Mouse (Mus musculus) cerebellum, adult 2 months (tissue): Measurements from ENCODE around the gene Smim24. TPM values are rescaled to one million over a fixed set of nuclear protein-coding genes. Genes with fewer than 3 reads are reported as not detected.

ENCODE experiments used
- DNase-seq, 2 experiments: peaks; one replicate each; pipeline ENCODE4 v3.0.0; 2021
- H3K27ac ChIP-seq: fragments of 200-500 bp; 2 replicates; pipeline ENCODE4 v1.5.1; 2012; ENCODE audit warnings: low read length, control low read depth, inconsistent platforms; ENCODE audit not compliant: insufficient read depth
- H3K27me3 ChIP-seq: fragments of 200-500 bp; 2 replicates; pipeline ENCODE4 v1.6.1; 2012; ENCODE audit warnings: inconsistent platforms, mild to moderate bottlenecking, low read length, moderate library complexity; ENCODE audit not compliant: control insufficient read depth, insufficient read depth
- H3K4me1 ChIP-seq: fragments of 200-500 bp; 2 replicates; pipeline ENCODE4 v1.6.1; 2011; ENCODE audit warnings: low read length; ENCODE audit not compliant: control insufficient read depth, insufficient read depth
- H3K4me3 ChIP-seq: fragments of 200-500 bp; replicated peaks from 2 replicates; pipeline ENCODE3; 2011; ENCODE audit warnings: mild to moderate bottlenecking, low read depth, low read length, control low read depth; ENCODE audit not compliant: insufficient read depth
- CTCF ChIP-seq: fragments of 200-500 bp; IDR thresholded peaks from 2 replicates; pipeline ENCODE4 v1.5.1; 2011; ENCODE audit warnings: low read depth, mild to moderate bottlenecking, control low read depth, low read length, moderate library complexity, borderline replicate concordance; ENCODE audit not compliant: insufficient read depth
- POLR2A ChIP-seq: fragments of 200-500 bp; IDR thresholded peaks from 2 replicates; pipeline ENCODE4 v1.6.1; 2011; ENCODE audit warnings: low read length, control low read depth, borderline replicate concordance; ENCODE audit not compliant: insufficient read depth
- WGBS: fragments of 180-500 bp; shearing (Covaris S2); methylation state at CpG from one replicate; pipeline ENCODE4 v1.1.7; 2018; 5-methylcytosine and 5-hydroxymethylcytosine counted together
- polyA plus RNA-seq: library from polyadenylated mRNA; depleted of rRNA; stranded (reverse); fragments of >200 nt; gene quantifications from 2 replicates; pipeline ENCODE4 v1.2.3, GENCODE M21; 2012

The Smim24 gene
- polyA plus RNA-seq, 1 experiment = 1.2 TPM

DNA sequence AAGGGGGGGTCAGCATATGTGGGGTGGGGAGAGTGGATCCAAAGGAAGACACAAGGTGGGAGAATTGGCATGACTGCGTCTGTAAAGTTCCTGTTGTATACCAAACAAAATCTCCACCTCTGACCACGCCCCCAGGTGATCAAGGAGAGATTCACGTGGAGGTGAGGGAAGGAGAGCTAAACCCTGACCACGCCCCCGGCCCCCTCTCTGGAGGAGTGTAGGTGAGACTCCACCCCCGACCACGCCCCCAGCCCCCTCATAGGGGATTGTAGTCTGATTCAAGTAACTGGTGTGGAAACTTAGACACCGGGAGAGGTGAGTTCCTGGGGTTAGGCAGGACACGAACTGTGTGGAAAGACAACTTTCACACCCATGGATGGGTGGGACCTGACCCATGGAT lies 11.2 kb downstream of the Smim24 start:
- no peak for DNase-seq
- WGBS = 45% methylated on average over 9 of the region's 9 CpGs
- Histone ChIP-seq H3K4me3 (no peak overlapping the region), H3K27ac (no peak overlapping the region), H3K4me1 (peaks cover 76% of the 10 kb centered on the region), H3K27me3 (no peaks in the 10 kb centered on the region)
- no peak for TF ChIP-seq POLR2A
- no peak for TF ChIP-seq CTCF

DNA sequence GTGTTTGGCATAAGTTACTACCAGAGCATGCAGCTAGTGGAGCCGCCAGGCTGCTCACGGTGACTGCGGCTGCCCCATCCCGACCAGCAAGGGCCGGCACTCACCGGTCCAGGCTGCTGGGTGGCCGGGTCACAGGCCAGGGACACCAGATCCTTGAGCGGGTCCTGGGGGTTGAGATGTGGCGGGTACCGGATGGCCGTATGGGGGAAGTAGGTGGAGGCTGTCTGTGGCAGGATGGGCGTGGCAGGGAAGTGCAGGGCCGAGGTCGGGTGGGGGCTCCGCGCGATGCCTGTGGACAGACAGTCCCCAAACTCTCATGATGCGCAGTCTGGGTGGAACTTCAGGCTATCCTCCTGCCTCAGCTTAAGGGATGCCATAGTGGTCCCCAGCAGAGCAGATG lies 11.9 kb downstream of the Smim24 start:
- no peak for DNase-seq
- Histone ChIP-seq H3K4me3 (no peak overlapping the region), H3K27ac (no peak overlapping the region), H3K27me3 (no peaks in the 10 kb centered on the region), H3K4me1 (peaks cover 75% of the 10 kb centered on the region)
- TF ChIP-seq CTCF (no peak), POLR2A (no peak)
- whole genome bisulfite sequencing = 73% methylated on average over 18 of the region's 18 CpGs

DNA sequence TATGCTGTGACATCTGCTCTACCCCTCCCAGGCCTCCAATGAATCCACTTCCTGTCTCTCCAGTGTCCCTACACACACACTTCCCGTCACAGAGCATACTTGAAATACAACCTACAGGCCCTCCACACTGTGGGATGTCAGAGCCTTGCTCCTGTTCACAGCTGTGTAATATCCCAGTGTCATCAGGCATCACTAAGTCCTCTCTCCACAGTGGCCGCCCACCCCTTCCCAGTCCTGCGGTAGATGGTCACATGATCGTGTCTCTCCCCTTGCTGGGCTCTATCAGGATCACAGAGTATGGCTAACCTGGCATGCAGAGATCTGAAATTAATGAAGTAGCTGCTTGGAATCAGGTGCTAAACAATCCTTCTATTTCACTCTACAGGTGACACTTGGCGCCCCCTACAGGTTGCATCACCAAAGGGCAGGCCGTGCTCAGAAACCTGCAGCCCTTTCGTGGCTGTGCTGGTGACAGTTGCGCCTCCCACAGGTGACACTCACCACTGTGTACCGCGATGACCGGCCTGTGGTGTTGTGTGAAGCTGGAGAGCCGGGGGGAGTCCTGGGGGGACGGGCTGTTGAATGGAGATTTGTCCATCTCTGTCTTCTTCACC lies 12.8 kb downstream of the Smim24 start:
- Histone ChIP-seq H3K4me3 (no peak overlapping the region), H3K4me1 (peaks cover 77% of the 10 kb centered on the region), H3K27me3 (no peaks in the 10 kb centered on the region), H3K27ac (no peak overlapping the region; the same call in 1 of the 2 replicates)
- DNase-seq = peak; percentile 81 to 89
- 36% methylated on average over 13 of the region's 13 CpGs for WGBS
- TF ChIP-seq POLR2A (no peak), CTCF (peak; percentile 85)

DNA sequence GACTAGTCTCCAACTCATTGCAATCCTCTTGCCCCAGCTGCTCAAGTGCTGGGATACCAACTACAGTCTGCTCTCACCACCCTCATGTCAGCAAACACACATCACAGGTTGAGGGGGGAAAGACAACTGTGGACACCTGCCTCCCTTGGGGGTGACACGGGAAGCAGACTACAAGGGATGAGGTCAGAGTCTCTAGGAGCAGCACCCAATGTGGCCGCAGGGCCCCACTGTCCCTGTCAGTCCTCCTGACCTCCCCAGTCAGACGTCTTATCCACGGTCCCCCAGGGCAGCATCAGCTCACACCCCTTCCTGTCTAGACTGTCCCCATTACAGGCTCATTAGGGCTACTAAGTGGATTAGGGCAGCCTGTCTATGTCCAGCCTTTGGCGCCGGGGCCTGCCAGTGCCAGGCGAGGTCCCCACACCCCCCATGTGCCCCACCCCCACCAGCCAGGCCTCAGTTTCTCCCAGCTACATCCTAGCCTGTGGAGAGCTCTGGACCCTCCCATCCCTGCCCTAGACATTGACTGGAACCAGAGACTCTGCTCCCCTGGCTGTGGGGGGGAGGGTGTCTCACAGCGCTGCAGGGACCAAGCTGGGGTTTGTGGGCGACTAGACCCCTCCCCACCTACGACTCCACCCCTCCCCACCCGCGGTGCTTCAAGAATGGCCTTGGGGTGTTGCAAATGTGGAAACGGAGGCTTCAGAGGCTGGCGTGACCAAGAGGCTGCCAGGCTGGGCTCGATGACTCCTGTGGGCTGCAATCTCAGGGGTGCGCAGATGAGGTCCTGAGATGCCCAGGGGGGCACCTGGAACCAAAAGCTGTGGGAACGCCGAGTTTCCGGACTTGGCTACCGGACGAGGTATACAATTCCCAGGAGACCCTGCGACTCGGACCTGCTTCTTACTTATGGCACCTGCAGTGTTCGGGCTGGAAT lies 13.9 kb downstream of the Smim24 start:
- H3K27me3 ChIP-seq = no peaks in the 10 kb centered on the region
- DNase-seq = peak in 1 of 2 experiments; percentile 57
- H3K4me1 ChIP-seq = peaks cover 78% of the 10 kb centered on the region
- TF ChIP-seq CTCF (no peak), POLR2A (no peak)
- peak overlapping the region; percentile 49 for H3K4me3 ChIP-seq
- peak overlapping the region; percentile 69 for H3K27ac ChIP-seq
- WGBS = 18% methylated on average over 24 of the region's 24 CpGs

DNA sequence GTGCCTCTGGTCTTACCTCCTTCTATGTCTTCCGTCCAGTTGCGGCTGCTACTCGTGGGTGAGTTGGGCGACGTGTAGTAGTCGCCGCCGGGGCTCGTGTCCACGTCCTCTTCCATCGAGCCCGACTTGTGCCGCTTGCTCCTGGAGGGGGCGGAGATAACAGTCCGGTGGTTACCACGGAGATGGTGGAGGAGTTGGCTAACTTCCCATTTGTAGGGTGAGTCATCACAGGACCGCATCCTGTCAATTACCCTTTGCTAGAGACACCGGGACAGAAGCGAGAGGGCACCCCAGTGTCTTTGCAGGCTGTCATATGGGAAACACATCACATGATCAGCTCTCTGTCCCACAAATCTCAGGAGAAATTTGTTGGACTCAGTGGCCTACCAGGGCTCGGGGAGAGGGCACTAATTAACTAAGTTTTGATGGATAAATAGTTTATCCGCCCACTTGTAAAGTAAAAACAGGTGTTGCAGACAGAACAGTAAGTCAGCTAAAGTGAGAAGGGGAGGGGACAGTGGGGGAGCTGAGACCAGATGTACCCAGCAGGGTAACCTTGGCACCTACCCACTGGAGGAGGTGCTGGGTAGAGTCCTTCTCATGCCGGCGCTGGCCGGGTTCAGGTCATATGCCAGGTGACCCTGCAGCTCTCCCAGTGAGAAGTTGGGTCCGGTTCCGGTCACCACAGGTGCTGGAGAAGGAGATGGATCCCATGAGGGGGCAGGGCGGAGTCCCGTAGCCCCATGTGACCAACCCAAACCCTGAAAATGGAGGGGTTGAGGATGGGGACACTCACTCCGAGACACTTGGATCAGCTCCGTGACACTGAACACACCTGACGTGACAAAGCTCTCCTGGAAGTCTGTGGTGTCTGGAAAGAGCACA lies 14.9 kb downstream of the Smim24 start:
- WGBS = 6% methylated on average over 31 of the region's 31 CpGs
- H3K27me3 ChIP-seq = no peaks in the 10 kb centered on the region
- peak overlapping the region; percentile 69 for H3K27ac ChIP-seq
- peaks cover 78% of the 10 kb centered on the region for H3K4me1 ChIP-seq
- DNase-seq = peak; percentile 89 to 95
- no peak for TF ChIP-seq CTCF
- 0 out of 2 replicates have a peak, but pooled peaks have one; percentile 5 for TF ChIP-seq POLR2A
- peak overlapping the region; percentile 49 for H3K4me3 ChIP-seq

DNA sequence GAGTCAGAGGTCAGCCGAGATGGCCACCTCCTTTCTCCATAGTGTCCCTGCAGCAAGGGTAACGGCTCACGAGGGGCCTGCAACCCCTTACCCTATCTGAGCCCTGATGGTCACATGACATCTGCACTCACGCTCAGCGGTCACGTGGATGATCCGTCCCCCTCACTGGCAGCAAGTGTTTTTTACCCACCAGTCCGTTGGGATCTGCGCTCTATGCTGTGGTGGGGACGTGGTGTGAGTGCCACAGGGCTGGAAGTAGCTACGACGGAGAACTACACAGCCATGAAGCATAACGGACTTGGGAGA lies 15.5 kb downstream of the Smim24 start:
- Histone ChIP-seq H3K4me1 (peaks cover 79% of the 10 kb centered on the region), H3K4me3 (no peak overlapping the region), H3K27ac (peak overlapping the region; percentile 63), H3K27me3 (no peaks in the 10 kb centered on the region)
- no peak for TF ChIP-seq CTCF
- TF ChIP-seq POLR2A = no peak
- 35% methylated on average over 13 of the region's 13 CpGs for WGBS
- DNase-seq = no peak

DNA sequence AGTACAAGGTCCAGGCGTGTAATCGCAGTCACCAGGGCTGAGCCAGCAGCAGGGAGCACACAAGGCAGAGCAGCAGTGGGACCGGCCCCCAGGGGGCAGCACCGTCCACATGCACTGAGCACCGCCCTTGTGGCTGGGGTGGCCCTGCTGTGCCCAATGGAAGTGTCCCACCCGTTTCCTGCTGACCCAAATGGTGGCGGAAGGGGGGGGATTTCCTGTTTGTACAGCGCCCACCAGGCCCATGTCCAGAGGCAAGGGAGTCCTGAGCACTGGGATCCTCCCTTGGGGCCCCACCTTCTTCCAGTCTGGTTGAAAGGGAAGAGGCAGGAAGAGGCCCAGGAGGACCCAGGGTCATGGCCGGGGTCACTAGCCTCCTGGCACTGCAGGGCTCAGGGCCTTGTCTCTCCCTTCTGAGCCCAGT lies 16.0 kb downstream of the Smim24 start:
- Histone ChIP-seq H3K4me1 (peaks cover 84% of the 10 kb centered on the region), H3K27me3 (no peaks in the 10 kb centered on the region), H3K4me3 (no peak overlapping the region), H3K27ac (peak overlapping the region; percentile 63)
- peak; percentile 68 to 72 for DNase-seq
- WGBS = 15% methylated on average over 9 of the region's 9 CpGs
- TF ChIP-seq POLR2A = no peak
- TF ChIP-seq CTCF = peak; percentile 86
